Mouse (Mus musculus): ENCODE measurements around the gene Wdr26.

The Wdr26 gene

GRCm38 (mm10) chr1:181211920-181212633 lies at the start of gene Wdr26:
Gene Wdr26, minus strand, starts transcription at chr1:181212001.
- peak; percentile 73 for DNase-seq (ENCODE audit: low read depth, low spot score)

- no peak for DNase-seq (ENCODE audit: low read depth, low spot score)
Observed at GRCm38 (mm10) chr1:181260949-181261696, 49.3 kb upstream of the Wdr26 start.

- no peak for DNase-seq (ENCODE audit: low read depth, low spot score)
Observed at GRCm38 (mm10) chr1:181260422-181260821, 48.6 kb upstream of the Wdr26 start.

- no peak for DNase-seq (ENCODE audit: low read depth, low spot score)
Observed at GRCm38 (mm10) chr1:181259626-181260410, 48.0 kb upstream of the Wdr26 start.

GRCm38 (mm10) chr1:181259056-181259455 lies 47.3 kb upstream of the Wdr26 start:
- no peak for DNase-seq (ENCODE audit: low read depth, low spot score)

- no peak for DNase-seq (ENCODE audit: low read depth, low spot score)
Observed at GRCm38 (mm10) chr1:181258616-181259015, 46.8 kb upstream of the Wdr26 start.

GRCm38 (mm10) chr1:181257585-181258555 lies 46.1 kb upstream of the Wdr26 start:
- no peak for DNase-seq (ENCODE audit: low read depth, low spot score)

- DNase-seq (ENCODE audit: low read depth, low spot score), result no peak
Observed at GRCm38 (mm10) chr1:181256689-181257584, 45.1 kb upstream of the Wdr26 start.

- DNase-seq (ENCODE audit: low read depth, low spot score), result no peak
Observed at GRCm38 (mm10) chr1:181255891-181256688, 44.3 kb upstream of the Wdr26 start.

- DNase-seq (ENCODE audit: low read depth, low spot score), result no peak
Observed at GRCm38 (mm10) chr1:181255450-181255849, 43.6 kb upstream of the Wdr26 start.

GRCm38 (mm10) chr1:181251624-181252023 lies 39.8 kb upstream of the Wdr26 start:
- DNase-seq (ENCODE audit: low read depth, low spot score), result no peak

GRCm38 (mm10) chr1:181250961-181251360 lies 39.2 kb upstream of the Wdr26 start:
- DNase-seq (ENCODE audit: low read depth, low spot score), result no peak

GRCm38 (mm10) chr1:181249537-181249936 lies 37.7 kb upstream of the Wdr26 start:
- DNase-seq (ENCODE audit: low read depth, low spot score), result no peak

- no peak for DNase-seq (ENCODE audit: low read depth, low spot score)
Observed at GRCm38 (mm10) chr1:181247175-181247574, 35.4 kb upstream of the Wdr26 start.

GRCm38 (mm10) chr1:181246487-181247138 lies 34.8 kb upstream of the Wdr26 start:
- DNase-seq (ENCODE audit: low read depth, low spot score), result no peak

GRCm38 (mm10) chr1:181245554-181246486 lies 34.0 kb upstream of the Wdr26 start:
- DNase-seq (ENCODE audit: low read depth, low spot score), result no peak

GRCm38 (mm10) chr1:181245067-181245466 lies 33.3 kb upstream of the Wdr26 start:
- no peak for DNase-seq (ENCODE audit: low read depth, low spot score)

- no peak for DNase-seq (ENCODE audit: low read depth, low spot score)
Observed at GRCm38 (mm10) chr1:181241185-181241584, 29.4 kb upstream of the Wdr26 start.
